ENCODE assay signal across 8 mouse cellular contexts in genomic region chr11:78697753-78698171, GRCm38 (mm10). TPM values are rescaled to one million over a fixed set of nuclear protein-coding genes. Genes with fewer than 3 reads are reported as not detected.
A peak's percentile ranks its signal among the peaks of the same experiment; 100 is the strongest.
DNase-seq lines count a peak whose midpoint lies in the region; ATAC-seq lines count a peak whose summit lies in the region.

No protein-coding gene starts in this region.

- peak; percentile 96 for DNase-seq in adipocyte (ENCODE audit: low spot score)
- peak; percentile 94 for DNase-seq in embryo, embryonic 10 days (ENCODE audit: low spot score)
- peak; percentile 76 for DNase-seq in gastrocnemius, postnatal 10 days
- DNase-seq in induced T-regulatory cell, adult 2 months (ENCODE audit: low read depth), result peak; percentile 95
- peak; percentile 97 for DNase-seq in left cerebral cortex, adult 9 months (ENCODE audit: low spot score in 2 of 2)
- peak; percentile 74 for DNase-seq in right cerebral cortex, postnatal 14 days
- peak; percentile 90 to 92 for DNase-seq in urinary bladder, postnatal 36 days (ENCODE audit: low spot score in 2 of 2)

- peak; percentile 82 for ATAC-seq in megakaryocyte progenitor cell, adult 5-6 weeks (replicated peaks; ENCODE audit: poor library complexity)

RNA-seq across cellular contexts. Expression of gene Nlk, which starts 0.6 kb away (rescaled TPM):
- total RNA-seq in gastrocnemius, postnatal 10 days (2021), result 1 to 10 TPM; 6.5 to 8.6 TPM
- 15.8 and 19.5 TPM in 2 replicates for total RNA-seq in megakaryocyte progenitor cell, adult 5-6 weeks (2015)
- 16.6 and 21.6 TPM in 2 replicates for total RNA-seq in megakaryocyte progenitor cell, adult 5-6 weeks (2017)

RNA-seq across cellular contexts. Expression of gene Ccnq, which starts 53.8 kb away (rescaled TPM):
- total RNA-seq in gastrocnemius, postnatal 10 days (2021), result 10 to 100 TPM; 14.4 to 16.4 TPM
- total RNA-seq in megakaryocyte progenitor cell, adult 5-6 weeks (2015), result 36.4 and 39.5 TPM in 2 replicates
- total RNA-seq in megakaryocyte progenitor cell, adult 5-6 weeks (2017), result 24.3 and 30.1 TPM in 2 replicates

Comparison
In these comparisons a context has a peak if more than half of its experiments do, and no peak if none do; other contexts are left out.
1. Peak in every context shown above with its lines: DNase-seq and ATAC-seq.